Mouse (Mus musculus): ENCODE measurements at regions not wholly inside any gene's neighbourhood (a gene's known extent, or its start where the extent isn't known, plus 50 kb on each side); places are given as distances from the start of the nearest gene placed in this dataset.

DNA sequence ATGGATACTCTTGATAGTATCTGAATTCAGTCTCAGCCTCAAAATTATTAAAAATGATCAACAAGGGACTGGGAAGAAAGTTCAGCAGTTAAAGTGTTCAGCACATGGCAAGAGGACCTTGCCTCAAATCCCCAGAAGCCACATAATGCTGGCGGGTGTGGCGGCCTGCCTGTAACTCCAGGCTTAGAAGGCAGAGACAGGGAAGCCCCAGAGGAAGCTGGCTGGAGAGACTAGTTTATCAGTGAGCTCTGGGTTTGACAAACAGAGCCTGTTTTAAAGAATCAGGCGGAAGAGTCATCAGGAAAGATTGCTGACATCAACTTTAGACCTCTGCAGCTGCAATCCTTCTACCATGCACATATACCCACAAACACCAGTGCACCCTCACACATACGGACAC, 52.1 kb upstream of the Fyn start:
- Histone ChIP-seq H3K27ac (no peak overlapping the region), H3K27me3 (no peaks in the 10 kb centered on the region), H3K4me1 (peaks cover 14% of the 10 kb centered on the region), H3K9ac (no peak overlapping the region), H3K4me3 (no peak overlapping the region), H3K9me3 (no peaks in the 10 kb centered on the region), H3K4me2 (no peak overlapping the region), H3K36me3 (no peaks in the 10 kb centered on the region)
- ATAC-seq (ENCODE audit: insufficient number of reproducible peaks, insufficient read depth, low FRiP score, low TSS enrichment, low read depth) = no peak
- WGBS = 55% methylated on average over 4 of the region's 4 CpGs

DNA sequence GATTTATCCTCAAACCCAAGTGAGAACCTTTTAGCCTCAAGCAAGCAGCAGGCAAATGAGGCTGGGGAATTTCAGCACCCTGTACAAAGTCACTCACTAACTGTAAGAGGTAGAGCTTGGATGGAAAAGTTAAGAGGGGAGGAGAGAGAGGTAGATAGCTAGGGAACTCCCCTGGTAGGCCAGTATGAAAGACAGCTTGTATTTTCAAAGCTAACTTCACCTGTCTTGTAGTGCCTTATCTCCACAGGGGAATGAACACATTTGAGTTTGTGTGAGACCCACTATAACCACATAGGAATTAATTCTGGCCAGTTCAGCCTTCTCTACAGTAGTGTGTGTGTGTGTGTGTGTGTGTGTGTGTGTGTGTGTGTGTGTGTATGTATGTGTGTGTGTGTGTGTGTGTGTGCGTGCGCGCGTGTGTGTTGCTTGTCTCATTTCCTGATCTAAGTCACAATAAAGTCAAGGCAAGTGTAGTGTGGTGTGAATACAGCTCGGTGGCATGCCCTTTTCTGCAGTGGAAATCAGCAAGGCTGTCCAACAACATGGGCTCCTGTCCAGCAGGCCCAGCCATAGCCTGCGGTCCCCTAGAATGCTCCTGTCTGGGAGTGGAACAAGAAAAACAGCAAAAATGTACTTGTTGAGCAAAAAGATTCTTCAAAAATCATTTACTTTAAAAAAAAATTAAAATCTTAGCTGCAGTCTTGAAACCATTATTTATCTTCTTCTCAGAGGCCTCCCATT, 53.1 kb upstream of the Fyn start:
- H3K4me1 ChIP-seq = peaks cover 5% of the 10 kb centered on the region
- H3K4me2 ChIP-seq = no peak overlapping the region
- no peaks in the 10 kb centered on the region for H3K36me3 ChIP-seq
- H3K9ac ChIP-seq = no peak overlapping the region
- 73% methylated on average over 6 of the region's 6 CpGs for WGBS
- H3K4me3 ChIP-seq = no peak overlapping the region
- no peak for ATAC-seq (ENCODE audit: insufficient number of reproducible peaks, insufficient read depth, low FRiP score, low TSS enrichment, low read depth)
- H3K27ac ChIP-seq = no peak overlapping the region
- H3K9me3 ChIP-seq = no peaks in the 10 kb centered on the region
- H3K27me3 ChIP-seq = no peaks in the 10 kb centered on the region

DNA sequence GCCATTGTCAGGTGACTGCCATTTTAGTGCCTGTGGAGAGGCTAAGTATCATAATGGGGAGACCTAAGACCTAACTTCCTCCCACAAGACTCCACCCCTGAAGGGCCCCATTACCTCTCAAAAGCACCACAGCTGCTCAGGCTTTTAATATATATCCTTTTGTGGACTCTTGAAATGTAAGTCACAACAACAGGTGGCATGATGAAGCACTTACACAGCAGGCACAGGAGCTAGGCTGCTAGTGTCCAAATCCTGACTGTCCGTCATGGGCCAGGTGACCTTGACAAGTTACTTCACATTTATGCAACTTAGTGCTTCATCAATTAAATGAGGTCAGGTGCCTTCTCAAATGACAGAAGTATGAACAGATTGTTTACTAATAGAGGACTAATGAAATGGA, 57.2 kb upstream of the Fyn start:
- Histone ChIP-seq H3K27me3 (no peaks in the 10 kb centered on the region), H3K36me3 (no peaks in the 10 kb centered on the region), H3K9me3 (no peaks in the 10 kb centered on the region), H3K4me3 (no peak overlapping the region), H3K4me2 (no peak overlapping the region), H3K27ac (no peak overlapping the region), H3K4me1 (0 out of 2 replicates have a peak, but pooled peaks cover 3% of the 10 kb centered on the region), H3K9ac (no peak overlapping the region)
- ATAC-seq (ENCODE audit: insufficient number of reproducible peaks, insufficient read depth, low FRiP score, low TSS enrichment, low read depth) = no peak
- 87% methylated on average over 1 of the region's 1 CpGs for WGBS

DNA sequence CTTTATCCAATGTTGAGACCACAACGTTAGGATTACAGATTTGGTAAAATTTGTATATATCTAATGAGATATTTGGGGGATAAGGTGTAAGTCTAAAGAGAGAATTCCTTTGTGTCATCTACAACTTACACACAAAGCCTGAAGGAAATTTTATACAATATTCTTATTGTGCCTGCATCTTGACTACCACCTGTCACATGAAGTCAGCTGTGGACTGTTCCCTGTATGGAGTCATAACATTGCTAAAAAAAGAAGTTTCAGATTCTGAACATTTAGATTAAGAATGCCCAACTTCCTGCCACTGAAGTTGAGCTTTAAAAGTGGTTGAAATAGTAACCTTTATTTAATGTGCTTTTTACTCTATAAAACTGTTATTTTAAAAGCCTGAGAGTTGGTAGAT, 60.1 kb upstream of the Fyn start:
- H3K36me3 ChIP-seq = no peaks in the 10 kb centered on the region
- no peaks in the 10 kb centered on the region for H3K4me1 ChIP-seq
- H3K27me3 ChIP-seq = no peaks in the 10 kb centered on the region
- H3K9ac ChIP-seq = no peak overlapping the region
- H3K4me2 ChIP-seq = no peak overlapping the region
- no peak for ATAC-seq (ENCODE audit: insufficient number of reproducible peaks, insufficient read depth, low FRiP score, low TSS enrichment, low read depth)
- no peak overlapping the region for H3K4me3 ChIP-seq
- no peak overlapping the region for H3K27ac ChIP-seq
- H3K9me3 ChIP-seq = no peaks in the 10 kb centered on the region
- WGBS = 77% methylated on average over 1 of the region's 1 CpGs

DNA sequence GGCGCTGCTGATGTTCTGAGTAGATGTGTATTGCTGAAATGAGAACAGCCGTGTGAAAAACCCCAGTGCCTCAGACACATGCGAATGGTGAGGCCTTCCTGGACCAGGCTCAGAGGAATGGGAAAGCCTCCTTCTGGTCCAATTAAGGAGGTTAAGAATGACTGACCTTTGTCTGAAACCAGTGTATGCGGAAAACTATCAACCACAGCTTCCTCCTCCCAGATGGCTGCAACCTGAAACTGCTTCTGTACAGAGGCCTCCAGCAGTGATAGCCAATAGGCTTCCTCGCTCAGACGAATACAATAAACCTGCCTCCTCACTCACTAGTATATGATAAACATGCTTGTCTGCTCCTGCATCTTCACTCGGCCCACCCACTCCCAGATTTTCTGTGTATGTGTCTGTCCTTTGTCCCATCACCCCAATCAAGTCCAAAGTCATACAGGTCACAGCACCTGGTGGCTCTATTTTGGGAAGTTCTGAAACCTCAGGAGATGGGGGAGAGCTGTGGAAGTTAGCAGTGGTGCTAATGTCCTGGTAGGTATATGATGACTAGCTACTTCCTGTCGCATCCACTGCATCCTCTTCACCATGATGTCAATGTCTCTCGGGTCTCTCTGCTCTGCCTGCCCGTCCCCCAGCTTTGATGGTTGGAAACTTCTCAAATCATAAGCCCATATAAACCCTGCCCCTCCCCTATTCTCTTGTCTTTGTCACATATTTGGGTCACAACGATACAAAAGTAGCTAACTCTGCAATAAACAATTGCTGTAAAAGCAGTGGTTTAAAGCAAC, 75.8 kb upstream of the Fyn start:
- H3K27me3 ChIP-seq = no peaks in the 10 kb centered on the region
- WGBS = 46% methylated on average over 11 of the region's 11 CpGs
- H3K4me1 ChIP-seq = peaks cover 35% of the 10 kb centered on the region
- ATAC-seq (ENCODE audit: insufficient number of reproducible peaks, insufficient read depth, low FRiP score, low TSS enrichment, low read depth) = no peak
- H3K9ac ChIP-seq = no peak overlapping the region
- no peak overlapping the region for H3K4me2 ChIP-seq
- peak overlapping the region; percentile 81; the same call in 1 of the 2 replicates for H3K27ac ChIP-seq
- no peaks in the 10 kb centered on the region for H3K9me3 ChIP-seq
- no peak overlapping the region for H3K4me3 ChIP-seq
- no peaks in the 10 kb centered on the region for H3K36me3 ChIP-seq

DNA sequence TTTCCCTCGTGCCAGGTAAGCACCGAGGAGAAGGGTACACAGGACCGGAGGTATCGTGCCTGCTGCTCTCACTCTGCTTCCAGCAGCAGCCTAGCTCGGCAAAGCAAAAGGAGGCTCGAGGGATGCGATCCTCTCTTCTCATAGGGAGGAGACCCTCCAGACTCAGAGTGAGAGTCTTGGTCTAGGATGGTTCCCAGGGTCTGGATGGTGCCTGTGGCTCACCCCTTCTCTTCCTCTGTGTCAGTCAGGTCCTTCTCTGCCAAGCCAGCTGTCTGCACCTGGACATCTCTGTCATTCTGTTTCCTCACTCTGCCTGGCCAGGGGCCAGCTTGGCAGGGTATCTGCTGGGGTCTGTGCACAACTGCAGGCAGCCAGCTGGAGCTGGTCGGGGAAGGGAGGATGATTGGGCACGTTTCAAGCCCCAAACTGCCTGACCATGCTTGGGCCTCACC, 76.9 kb upstream of the Fyn start:
- 66% methylated on average over 9 of the region's 9 CpGs for WGBS
- peak overlapping the region; percentile 81 for H3K27ac ChIP-seq
- H3K36me3 ChIP-seq = no peaks in the 10 kb centered on the region
- no peak overlapping the region for H3K4me2 ChIP-seq
- no peaks in the 10 kb centered on the region for H3K9me3 ChIP-seq
- H3K4me1 ChIP-seq = peaks cover 35% of the 10 kb centered on the region
- no peak overlapping the region for H3K4me3 ChIP-seq
- no peaks in the 10 kb centered on the region for H3K27me3 ChIP-seq
- H3K9ac ChIP-seq = no peak overlapping the region
- ATAC-seq (ENCODE audit: insufficient number of reproducible peaks, insufficient read depth, low FRiP score, low TSS enrichment, low read depth) = no peak

DNA sequence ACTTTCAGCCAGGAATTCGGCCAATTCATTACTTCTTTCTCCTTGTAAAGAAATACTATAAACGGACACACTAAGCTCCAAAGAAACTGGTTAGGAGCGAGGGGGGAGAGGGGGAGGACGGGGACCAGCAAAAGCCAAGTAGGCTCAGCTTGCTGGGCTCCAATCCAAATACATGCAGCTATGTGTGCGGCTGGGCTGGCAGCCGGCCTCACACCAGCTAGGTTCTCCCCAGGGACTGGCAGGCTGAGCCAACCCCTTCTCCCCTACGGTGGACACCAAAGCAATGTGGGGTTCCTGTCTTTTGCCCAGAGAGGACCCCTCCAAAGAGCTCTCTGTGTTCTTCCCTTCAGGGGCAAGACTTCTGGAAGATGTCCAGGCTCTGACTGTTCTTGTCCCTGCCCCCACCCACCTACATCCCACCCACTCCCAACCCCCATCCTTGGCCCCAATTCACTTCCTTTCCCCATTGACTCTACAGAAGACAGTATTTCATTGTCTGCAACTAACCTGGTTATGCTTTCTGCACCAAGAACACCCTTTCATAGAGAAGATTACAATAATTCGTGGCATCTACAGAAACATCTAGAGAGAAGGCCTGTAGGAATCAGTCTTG, 77.4 kb upstream of the Fyn start:
- 0 out of 2 replicates have a peak, but pooled peaks have one; percentile 52 for ATAC-seq (ENCODE audit: insufficient number of reproducible peaks, insufficient read depth, low FRiP score, low TSS enrichment, low read depth)
- H3K27ac ChIP-seq = peak overlapping the region; percentile 81

DNA sequence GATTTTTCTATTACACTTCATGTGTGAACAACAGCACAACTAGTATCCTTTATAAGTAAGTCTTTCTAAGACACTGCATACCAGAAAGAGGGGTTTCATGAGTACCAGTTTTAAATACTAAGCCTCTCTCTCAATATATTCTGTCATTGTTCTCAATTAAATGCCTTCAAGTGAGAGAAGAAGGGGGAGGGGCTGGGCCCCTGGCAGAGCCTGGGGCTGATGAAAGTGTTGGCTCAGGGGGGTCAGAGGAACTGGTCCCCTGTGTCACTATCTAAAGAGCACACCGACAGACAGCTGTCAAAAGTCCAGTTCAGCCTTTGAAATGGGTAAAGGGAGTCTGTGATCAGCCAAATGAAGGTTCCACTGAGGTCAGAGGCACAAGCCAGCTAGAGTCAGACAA, 78.4 kb upstream of the Fyn start:
- WGBS = 29% methylated on average over 1 of the region's 1 CpGs
- H3K27ac ChIP-seq = no peak overlapping the region
- no peak overlapping the region for H3K4me2 ChIP-seq
- no peak for ATAC-seq (ENCODE audit: insufficient number of reproducible peaks, insufficient read depth, low FRiP score, low TSS enrichment, low read depth)
- H3K27me3 ChIP-seq = no peaks in the 10 kb centered on the region
- no peaks in the 10 kb centered on the region for H3K9me3 ChIP-seq
- H3K36me3 ChIP-seq = no peaks in the 10 kb centered on the region
- H3K4me1 ChIP-seq = peaks cover 34% of the 10 kb centered on the region
- no peak overlapping the region for H3K9ac ChIP-seq
- no peak overlapping the region for H3K4me3 ChIP-seq

More for the DNA sequence above, 77.4 kb upstream of the Fyn start:
- no peak overlapping the region for H3K4me3 ChIP-seq
- H3K9me3 ChIP-seq = no peaks in the 10 kb centered on the region
- H3K36me3 ChIP-seq = no peaks in the 10 kb centered on the region
- H3K27me3 ChIP-seq = no peaks in the 10 kb centered on the region
- WGBS = 49% methylated on average over 8 of the region's 8 CpGs
- H3K9ac ChIP-seq = no peak overlapping the region
- H3K4me2 ChIP-seq = peak overlapping the region; percentile 14; the same call in 1 of the 2 replicates
- peaks cover 35% of the 10 kb centered on the region for H3K4me1 ChIP-seq

DNA sequence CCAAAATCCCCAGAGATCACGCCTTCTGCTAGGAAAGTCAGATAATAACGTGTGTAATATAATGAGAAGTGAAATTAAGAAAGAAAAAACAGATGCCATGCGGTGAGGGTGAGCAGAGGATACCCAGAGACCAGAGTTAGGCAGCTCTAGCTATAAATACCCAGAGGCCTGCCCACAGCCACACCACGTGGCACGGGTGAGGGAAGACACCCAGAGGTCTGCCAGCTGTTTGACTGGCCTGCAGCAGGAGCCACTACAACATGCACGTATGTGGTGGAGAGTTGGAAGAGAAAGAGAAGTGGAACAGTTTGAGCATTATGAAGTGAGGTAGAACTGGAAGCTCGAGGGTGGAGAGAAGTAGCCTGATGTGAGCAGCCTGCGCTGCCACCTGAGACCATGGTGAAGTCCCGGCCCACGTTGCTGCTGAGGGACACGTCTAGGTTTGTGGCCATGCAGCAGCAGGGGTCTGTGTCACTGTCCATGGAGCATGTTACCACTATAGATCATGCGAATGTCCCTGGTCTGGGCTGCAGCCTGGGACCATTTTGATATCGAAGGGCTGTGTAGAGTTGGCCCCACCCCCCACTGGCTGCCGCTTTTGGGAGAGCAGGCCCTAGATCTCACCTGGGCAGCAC, 88.2 kb upstream of the Fyn start:
- Histone ChIP-seq H3K4me3 (no peak overlapping the region), H3K4me2 (no peak overlapping the region), H3K27ac (no peak overlapping the region), H3K36me3 (no peaks in the 10 kb centered on the region), H3K27me3 (no peaks in the 10 kb centered on the region), H3K4me1 (no peaks in the 10 kb centered on the region), H3K9ac (no peak overlapping the region), H3K9me3 (0 out of 2 replicates have a peak, but pooled peaks cover 3% of the 10 kb centered on the region)
- 78% methylated on average over 14 of the region's 14 CpGs for WGBS
- no peak for ATAC-seq (ENCODE audit: insufficient number of reproducible peaks, insufficient read depth, low FRiP score, low TSS enrichment, low read depth)

DNA sequence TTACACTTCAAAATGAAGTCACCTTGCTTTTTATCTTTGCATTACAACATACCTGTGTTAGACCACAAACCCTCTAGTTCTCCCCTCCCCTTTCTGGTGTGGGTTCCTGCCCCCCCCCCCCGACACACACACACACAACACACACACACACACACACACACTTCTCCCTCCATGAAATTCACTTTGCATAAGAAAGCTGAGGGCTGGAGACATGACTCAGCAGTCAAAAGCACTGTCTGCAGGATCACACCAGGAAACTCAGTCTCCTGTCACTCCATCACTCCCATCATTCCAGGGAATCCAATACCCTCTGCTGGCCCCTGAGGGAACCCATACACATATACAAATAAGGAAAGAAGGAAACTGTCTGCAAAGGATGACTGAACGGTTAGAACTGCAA, 94.5 kb upstream of the Fyn start:
- no peak for ATAC-seq (ENCODE audit: insufficient number of reproducible peaks, insufficient read depth, low FRiP score, low TSS enrichment, low read depth)

DNA sequence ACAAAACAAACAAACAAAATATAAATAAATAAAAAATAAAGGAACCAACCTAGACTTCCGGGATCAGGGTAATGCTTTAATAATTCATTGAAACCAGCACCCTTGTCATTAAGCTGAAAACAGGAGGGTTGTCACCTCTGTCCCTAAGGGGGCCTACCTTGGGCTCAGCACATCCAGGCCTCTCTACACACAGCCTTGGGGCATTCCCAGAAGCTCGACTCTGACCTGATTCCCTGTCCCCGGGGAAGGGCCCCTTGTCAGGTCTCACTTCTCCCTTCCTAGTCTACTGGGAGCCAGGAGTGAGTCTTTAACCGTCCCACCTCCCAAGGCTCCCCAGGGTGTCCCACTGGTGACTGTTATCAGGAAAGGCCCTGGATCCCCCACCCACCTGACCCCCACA, 95.2 kb upstream of the Fyn start:
- Histone ChIP-seq H3K9ac (no peak overlapping the region), H3K27ac (no peak overlapping the region), H3K9me3 (no peaks in the 10 kb centered on the region), H3K4me3 (no peak overlapping the region), H3K4me2 (no peak overlapping the region), H3K36me3 (no peaks in the 10 kb centered on the region), H3K27me3 (no peaks in the 10 kb centered on the region), H3K4me1 (no peaks in the 10 kb centered on the region)
- 53% methylated on average over 4 of the region's 4 CpGs for WGBS
- ATAC-seq (ENCODE audit: insufficient number of reproducible peaks, insufficient read depth, low FRiP score, low TSS enrichment, low read depth) = no peak

More for the DNA sequence above, 94.5 kb upstream of the Fyn start:
- H3K36me3 ChIP-seq = no peaks in the 10 kb centered on the region
- H3K4me3 ChIP-seq = no peak overlapping the region
- H3K4me2 ChIP-seq = no peak overlapping the region
- no peak overlapping the region for H3K9ac ChIP-seq
- no peaks in the 10 kb centered on the region for H3K27me3 ChIP-seq
- H3K27ac ChIP-seq = no peak overlapping the region
- H3K9me3 ChIP-seq = no peaks in the 10 kb centered on the region
- WGBS = 35% methylated on average over 2 of the region's 2 CpGs
- no peaks in the 10 kb centered on the region for H3K4me1 ChIP-seq

Measured in embryonic facial prominence, embryonic 13.5 days (tissue).